Mouse (Mus musculus): ENCODE results near the gene Gm20388.

- TF ChIP-seq CTCF (IDR thresholded peaks at IDR 0.05; ENCODE audit: borderline replicate concordance, extremely low read depth, insufficient read depth, insufficient read length): no peak
- no peak for TF ChIP-seq POLR2A (IDR thresholded peaks at IDR 0.05; ENCODE audit: borderline replicate concordance, extremely low read depth, insufficient read depth, insufficient read length, poor library complexity, severe bottlenecking)
Measured at GRCm38 (mm10) chr8:123402730-123403326, 3492.2 kb downstream of the Gm20388 start.

Measured in brain, embryonic 14.5 days (tissue).